Mouse (Mus musculus) neutrophil, adult 5-6 weeks (primary cell): ENCODE results near the gene Phactr4. TPM values are rescaled to one million over a fixed set of nuclear protein-coding genes. Genes with fewer than 3 reads are reported as not detected.

ENCODE experiments used
- ATAC-seq: fragments of 151-379, 151-347 bp; 2 replicates; pipeline ENCODE4 v1.8.0; 2017; ENCODE audit warnings: mild to moderate bottlenecking, moderate TSS enrichment; ENCODE audit not compliant: insufficient number of reproducible peaks, poor library complexity, low FRiP score, severe bottlenecking; ENCODE audit errors: extremely low read depth
- total RNA-seq: library from RNA; stranded (forward); fragments of 200-1000 nt; gene quantifications from 2 replicates; pipeline ENCODE4 v1.2.3, GENCODE M21; 2017

Phactr4 gene
- total RNA-seq: 7.8 and 8.0 TPM in 2 replicates

DNA sequence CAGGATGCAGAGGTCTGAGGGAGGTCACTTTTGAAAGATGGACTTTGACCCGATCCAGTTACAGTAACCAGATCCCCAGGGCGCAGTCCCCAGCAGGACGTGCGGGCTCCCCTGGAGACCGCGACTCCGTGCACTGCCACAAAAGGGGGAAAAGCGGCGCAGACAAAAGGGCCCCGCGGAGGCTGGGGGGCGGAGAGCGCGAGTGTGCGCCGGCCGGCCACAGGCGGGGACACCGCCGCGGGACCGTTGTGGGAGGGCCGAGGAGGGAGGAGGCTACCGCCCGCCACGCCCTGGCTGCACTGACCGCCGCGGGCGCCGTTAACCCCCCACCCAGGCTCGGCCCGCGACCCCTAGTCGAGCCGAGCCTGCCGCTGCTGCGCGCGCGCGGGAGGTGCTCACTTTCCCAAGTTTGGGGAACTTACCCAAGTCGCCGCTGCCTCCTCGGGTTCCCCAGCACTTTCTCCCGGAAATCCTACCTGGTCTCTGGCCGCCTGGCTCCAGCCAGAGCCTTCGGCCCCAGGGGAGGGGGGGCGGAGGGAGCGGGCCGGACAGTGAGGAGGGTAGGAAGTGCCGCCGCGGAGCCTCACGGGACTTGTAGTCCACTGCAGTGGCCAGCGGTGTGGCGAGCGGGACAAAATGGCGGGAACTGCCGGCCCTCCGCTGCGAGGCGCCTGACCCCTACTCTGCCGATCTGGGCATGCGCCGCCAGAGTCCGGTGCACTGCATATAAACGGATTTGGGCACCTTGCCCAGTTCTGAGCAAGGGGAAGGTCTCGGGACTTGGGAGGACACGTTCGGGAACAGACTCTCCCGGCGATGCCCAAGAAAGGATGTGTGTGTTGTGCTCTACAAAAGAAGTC, at the start of gene Phactr4:
Gene Phactr4, minus strand, starts transcription at position 567 of the 860 bp plus-strand sequence.
- peak; percentile 96 for ATAC-seq

DNA sequence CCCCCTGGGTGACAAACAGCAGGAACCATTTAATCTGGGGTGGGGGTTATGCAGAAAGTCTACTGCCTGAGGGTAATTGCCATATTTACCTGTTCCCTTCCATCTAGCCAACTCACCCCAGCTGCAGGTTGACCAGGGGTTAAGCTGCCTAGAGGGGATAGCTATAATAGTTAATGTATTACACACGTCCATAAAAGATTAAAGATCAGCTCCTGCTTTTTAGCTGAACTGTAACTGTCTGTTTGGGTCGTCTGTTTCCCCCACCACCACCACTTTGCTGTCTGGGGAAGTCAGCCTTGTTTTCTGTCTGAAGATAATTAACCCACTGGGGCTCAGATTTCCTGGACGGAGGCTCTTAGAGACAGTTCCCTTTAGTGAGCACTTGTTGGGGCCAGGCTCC, 47.6 kb upstream of the Phactr4 start:
- ATAC-seq: no peak

DNA sequence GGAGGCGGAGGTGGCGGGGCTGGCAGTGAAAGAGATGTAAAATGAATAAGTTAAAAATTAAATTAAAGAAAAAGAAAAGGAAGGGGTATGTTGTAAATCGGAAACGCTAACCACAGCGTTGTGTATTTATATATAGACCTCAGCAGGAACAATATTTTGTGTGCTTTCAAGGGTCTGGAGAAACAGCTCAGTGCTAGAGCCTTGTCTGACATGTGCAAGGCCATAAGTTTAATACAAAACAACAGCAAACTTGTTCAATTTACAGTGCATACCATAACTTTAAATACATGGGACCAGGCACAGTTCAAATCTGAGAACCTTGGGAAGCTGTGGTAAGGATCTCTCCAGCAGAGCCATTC, 41.9 kb upstream of the Phactr4 start:
- ATAC-seq: no peak

DNA sequence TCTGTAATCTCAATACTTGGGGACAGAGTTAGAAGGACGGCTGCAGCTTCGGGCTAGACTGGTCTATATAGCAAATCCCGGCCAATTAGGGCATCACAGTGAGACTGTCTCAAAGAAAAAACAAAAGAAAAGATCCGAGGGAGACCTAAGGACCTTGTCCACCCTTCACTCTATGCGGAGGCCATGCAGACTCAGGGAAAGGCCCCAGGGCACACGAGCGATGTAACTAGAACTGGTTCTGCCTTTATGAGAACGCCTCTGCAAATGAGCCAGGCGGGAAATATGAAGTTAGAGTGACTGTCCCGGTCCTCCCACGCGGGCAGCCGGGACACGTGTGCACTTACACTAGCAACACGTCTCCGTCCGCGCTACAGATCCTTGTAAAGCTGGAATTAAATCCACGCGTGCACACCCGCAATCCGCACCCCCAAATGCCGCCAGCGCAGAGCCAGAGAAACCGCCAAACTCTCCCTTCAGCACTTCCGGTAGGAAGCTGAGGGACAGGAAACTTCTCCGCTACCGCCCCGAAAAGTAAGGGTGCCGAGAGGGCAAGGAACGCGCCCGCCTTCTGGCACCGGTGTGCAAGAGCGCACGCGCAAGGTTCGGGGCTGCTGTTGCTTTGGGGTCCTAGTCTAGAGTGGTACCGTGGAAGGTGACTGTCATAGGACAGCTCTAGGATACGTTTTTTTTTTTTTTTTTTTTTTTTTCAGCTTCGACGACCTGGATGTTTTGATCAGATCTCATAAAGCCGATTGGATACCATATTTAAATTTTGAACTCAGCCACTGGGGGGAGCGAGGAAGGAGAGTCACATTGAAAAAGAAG, 41.4 kb upstream of the Phactr4 start, which contains the start of gene Med18:
Gene Med18, minus strand, starts transcription at position 492 of the 825 bp plus-strand sequence.
- ATAC-seq: peak; percentile 80

DNA sequence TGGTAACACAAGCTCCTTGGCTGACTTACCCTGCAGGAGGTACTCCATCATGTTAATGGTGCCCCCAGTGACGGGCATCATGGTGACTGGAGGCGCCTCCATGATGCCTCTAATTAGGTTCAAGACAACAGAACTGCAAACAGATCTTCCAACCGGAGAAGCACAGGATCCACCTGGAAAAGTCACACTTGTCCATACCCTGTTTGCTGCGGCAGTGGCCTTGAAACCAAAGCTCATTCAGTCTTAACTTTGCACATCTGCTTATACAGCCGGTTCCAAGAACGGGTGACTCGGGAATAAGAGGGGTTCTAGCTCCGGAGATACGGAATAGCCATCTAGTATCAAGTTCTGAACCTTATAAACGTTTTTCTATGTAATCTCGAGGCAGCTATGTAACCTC, 40.5 kb upstream of the Phactr4 start:
- ATAC-seq: no peak

DNA sequence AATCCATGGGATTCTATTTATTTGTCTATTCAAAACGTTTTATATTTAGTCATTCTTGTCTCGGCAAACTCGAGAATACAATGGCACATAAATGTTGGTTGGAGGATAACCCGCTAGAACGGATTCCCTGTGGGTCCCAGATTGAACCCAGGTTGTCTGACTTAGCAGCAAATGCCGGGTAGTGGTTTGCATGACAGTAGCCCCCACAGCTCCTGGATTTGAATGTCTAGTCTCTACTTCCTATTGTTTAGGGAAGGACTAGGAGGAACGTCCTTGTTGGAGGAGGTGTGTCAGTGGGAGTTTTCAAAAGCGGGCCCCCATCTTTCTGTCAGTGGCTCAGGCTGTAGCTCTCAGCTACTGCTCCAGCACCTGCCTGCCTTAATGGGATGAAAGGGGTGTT, 37.9 kb upstream of the Phactr4 start:
- no peak for ATAC-seq

DNA sequence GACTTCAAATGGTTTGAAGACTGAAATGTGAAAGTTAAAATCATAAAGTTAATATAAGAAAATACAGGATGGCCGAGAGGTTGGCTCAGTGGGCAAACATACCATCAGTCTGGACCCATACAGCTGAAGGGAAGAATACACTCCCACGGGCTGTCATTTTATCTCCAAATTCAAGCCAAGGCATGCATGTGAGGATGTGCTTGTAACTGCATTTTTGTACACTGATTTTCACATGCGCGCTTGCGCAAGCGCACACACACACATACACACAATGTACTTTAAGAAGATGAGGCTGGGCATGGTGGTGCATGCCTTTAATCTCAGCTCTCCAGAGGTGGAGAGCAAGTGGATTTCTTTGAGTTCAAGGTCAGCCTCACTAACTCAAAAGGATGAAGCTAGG, 33.3 kb upstream of the Phactr4 start:
- ATAC-seq: no peak

DNA sequence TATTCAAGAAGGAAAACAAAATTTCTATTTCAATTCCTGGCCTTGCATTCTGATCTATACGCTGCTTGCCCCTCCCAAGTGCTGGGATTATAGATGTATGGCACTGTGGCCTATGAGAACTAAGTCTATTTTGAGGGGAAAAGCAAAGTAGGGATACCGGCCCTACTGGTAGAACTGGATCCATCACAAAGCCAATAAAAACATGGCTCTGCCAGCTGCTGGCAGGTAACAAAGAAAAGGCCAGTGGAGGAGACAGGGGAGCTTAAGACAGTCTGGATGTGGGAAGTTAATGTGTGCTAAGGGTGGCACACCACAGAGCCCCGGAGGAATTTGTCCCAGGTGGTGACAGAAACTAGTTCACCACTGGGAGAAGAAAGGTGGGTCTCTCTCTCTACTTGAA, 32.9 kb upstream of the Phactr4 start:
- ATAC-seq: no peak

DNA sequence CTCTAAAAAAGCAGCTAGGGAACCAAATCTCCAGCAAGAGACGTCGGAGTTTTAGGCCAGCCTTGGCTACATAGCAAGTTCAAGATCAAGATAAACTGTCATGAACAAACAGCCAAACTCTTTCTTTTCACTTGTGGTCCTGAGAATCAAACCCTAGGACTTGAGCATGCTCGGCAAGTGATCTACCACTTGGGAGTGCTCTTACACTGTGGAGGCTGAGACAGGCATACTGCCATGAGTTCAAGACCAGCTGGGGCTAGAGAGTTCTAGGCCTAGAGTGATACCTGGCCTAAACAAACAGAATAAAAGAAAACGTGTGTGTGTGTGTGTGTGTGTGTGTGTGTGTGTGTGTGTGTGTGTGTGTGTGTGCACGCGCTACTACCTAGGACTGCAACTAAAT, 31.9 kb upstream of the Phactr4 start:
- ATAC-seq: no peak

DNA sequence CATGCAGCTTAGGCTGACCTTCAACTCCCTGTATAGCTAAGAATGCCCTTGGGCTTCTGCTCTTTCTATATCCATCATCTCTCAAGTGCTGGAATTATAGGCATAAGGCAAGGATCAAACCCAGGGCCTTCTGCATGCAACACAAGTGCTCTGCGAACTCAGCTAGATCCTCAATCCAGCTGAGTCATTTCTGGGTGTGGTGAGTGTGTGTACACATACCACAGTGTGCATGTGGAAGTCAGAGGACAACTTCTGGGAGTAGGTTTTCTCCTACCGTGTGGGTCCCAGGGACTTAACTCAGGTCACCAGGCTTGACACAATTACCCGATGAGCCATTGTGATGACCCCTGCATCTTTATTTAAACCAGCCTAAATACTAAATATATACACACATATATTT, 27.5 kb upstream of the Phactr4 start:
- no peak for ATAC-seq

DNA sequence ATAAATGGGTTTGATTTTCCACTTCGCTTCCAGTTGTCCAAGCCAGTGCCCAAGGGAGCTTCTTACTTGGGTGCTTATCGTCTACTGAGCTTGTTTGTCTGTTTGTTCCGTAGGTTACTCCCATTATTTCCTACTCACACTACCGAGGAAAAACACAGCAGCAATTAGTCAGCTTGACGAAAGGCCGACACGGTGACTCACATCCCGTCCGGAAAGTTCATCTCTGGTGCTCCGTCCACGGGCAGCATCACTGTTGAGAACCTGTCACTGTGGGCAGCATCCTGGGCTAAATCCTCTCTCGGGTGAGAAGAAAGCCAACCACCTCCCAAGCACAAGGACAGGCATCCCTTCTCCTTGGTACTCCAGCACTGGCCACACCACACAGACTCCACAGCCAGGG, 23.8 kb upstream of the Phactr4 start:
- ATAC-seq: no peak

DNA sequence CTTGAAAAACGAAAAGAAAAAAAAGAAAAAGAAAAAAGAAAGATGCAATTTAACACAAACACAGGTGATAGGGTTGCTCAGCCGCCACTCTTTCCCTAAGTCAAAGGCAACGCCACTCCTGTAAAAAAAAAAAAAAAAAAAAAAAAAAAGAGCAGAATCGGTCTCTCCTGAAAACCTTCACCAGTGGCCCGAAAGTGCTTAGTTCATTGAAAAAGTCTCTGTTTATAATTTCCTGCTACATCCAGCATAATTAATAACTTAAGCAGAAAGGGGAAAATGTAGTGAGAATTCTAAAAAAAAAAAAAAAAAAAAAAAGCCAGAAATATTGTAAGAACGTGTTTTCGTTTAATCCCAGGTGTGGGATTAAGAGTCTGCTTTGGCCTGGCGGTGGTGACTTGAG, 22.2 kb upstream of the Phactr4 start:
- no peak for ATAC-seq

DNA sequence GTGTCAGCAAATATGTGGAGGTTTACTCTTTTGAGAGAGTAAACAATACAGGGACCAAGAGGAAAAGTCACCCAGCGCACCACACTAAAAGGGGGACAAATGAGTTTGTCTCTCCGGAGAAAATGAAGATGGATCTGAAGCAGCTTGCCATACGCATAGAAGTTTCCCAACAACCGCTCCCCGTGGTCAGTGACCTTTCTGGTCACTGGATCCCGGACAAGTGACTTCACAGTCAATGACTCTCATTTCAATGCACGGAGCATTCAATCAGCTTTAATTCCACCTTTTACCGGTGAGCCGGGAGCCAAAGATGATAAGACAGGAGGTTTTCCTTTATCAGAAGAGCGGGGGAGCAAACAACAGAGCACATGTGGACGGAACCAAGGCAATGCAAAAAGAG, 15.6 kb upstream of the Phactr4 start:
- no peak for ATAC-seq

DNA sequence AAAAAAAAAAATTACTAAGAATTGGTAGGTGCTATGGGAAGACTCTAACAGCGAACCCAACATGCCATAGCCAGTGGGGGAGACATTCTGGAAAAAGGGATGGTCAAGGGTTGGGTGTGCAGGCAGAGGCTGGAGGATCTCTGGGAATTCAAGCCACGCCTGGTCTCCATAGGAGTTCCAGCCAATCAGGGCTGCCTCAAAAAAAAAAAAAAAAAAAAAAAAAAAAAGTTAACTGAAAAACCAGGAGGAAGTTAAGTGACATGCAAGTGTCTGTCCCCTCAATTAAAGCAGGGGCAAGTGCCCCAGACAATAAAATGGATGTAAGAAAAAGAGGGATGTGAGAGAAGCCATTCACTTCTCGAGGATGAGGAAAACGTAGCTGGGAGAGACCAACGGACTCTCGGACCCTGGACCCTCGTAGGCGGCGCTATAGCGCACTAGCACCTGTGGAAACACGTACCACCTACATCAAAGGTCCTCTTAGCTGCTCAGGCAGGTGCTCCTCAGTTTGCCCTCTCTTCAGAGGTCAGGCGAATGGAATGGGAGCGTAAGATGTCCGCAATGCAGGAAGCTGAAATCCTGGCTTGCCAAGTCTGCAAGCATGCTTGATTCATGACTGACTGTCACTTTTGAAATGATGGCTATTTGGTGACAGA, 10.6 kb upstream of the Phactr4 start:
- no peak for ATAC-seq

DNA sequence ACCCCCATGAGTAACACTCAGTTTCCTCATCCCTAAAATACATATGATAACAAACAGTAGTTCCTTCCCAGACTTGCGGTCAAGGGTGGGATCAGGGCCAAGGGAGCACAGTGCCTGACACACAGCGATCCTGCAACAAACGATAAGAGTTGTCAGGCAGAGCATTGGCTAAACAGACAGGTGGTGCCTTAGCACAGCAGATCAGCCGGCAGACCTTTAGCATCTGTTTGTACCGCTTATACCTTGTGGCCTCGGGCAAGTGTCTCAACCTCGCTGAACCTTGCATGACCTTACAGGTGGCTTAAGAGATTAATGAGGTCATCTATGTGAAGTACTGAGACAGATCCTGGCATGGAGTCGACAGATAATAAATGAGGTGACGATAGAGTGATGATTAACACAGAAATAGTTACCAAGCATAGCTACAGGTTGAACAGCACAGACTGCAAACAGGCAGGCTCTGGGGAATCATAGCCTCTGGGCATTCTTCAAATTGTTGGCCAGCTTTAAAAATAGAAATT, 5.8 kb upstream of the Phactr4 start:
- ATAC-seq: no peak

DNA sequence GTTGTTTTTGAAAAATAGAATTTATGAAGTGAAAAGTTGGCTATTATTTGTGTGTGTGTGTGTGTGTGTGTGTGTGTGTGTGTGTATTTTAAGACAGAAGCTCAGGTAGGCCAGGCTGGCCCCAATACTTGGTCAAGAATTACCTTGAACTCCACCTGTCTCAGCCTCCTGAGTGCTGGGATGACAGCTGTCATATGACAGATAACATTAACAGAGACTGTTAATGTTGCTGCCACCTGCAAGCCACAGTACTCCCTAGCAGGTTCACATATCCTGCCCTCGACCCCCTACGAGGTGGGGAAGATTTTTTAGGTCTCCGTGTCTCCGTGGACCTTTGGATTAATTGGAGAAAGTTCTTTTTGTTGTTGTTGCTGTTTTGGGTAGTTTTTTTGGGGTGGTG, 5.2 kb upstream of the Phactr4 start:
- ATAC-seq: no peak

DNA sequence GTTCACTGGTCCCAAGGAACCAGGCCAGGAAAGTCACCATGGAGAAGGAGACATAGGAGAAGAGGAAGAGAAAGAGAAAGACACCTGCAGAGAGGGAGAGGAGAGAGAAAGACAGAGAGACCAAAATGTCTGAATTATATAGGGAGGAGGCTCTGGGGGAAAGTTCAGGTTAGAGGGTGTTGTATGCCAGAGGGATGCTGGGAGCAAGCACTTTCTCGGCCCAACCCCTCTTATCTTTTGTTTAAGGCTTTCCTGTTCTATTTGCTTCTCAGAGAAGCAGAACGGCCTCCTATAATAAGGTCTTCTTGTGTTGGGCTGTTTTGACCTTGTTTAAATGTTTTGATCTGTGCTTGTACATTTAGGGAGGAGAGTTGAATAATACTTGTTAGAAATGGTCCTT, 3.7 kb upstream of the Phactr4 start:
- ATAC-seq: no peak

DNA sequence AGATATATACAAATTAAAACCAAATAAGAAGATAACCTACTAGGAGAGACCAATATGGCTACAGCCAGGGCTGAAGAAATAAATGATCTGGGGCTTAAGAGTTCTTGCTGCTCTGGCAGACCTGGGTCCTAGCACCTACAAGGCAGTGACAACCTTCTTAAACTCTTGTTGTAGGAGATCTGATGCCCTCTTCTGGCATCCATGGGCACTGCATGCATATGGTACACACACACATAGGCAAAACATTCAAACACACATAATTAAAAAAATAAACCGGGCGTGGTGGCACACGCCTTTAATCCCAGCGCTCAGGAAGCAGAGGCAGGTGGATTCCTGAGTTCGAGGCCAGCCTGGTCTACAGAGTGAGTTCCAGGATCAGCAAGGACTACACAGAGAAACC, 2.5 kb upstream of the Phactr4 start:
- ATAC-seq: no peak

DNA sequence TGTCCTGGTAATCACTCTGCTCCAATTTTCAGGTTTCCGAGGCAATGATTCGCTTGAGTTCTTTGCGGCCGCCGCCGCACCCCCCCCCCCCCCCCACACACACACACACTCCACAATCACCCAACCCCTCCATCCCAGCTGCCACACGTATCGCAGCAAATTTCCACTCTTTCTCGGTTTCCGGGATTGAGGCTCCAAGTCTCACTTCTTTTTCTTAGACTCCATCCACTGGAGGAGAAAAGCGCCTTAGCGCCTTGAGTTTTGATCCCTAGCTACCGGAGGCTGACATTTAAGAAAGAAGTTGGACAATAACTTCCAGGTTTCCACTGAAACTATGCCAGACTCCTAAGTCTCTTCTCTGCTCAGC, 750 bp downstream of the Phactr4 start:
- ATAC-seq: no peak

DNA sequence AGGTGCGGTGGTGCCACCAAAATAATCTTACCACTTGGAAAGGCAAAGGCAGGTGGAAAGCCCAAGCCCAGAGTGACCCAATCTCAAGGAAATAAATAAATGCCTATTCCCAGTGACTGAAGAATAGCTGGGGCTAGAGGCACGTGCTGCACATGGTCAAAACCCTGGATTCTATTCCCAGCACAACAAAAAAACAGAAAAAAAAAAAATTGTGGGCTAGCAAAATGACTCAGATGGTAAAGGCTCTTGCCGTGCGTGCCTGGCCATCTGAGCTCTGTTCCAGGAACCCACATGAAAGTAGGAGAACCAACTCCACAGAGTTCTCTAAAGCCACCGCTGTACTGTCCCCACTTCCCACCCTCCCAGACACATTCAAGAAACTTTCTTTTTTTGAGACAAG, 1.8 kb downstream of the Phactr4 start:
- no peak for ATAC-seq
